Mouse (Mus musculus): Measurements from ENCODE around the gene Pir. TPM values are rescaled to one million over a fixed set of nuclear protein-coding genes. Genes with fewer than 3 reads are reported as not detected.

The Pir gene
- polyA plus RNA-seq, 1 experiment from 2014 or later, result 12.4 TPM

GRCm38 (mm10) chrX:164420518-164420917 is 151.3 kb downstream of the Pir start:
- no peaks in the 10 kb centered on the region for H3K9me3 ChIP-seq (ENCODE audit: control insufficient read depth, low read depth, low read length)
- H3K4me2 ChIP-seq (replicated peaks; ENCODE audit: low read depth, low read length), result peak overlapping the region; percentile 49
- H3K27me3 ChIP-seq (ENCODE audit: control insufficient read depth, insufficient read depth, low read length), result no peaks in the 10 kb centered on the region
- H3K4me3 ChIP-seq (ENCODE audit: low read depth, low read length), result peak overlapping the region; percentile 47
- H3K27ac ChIP-seq (ENCODE audit: low read length), result no peak overlapping the region
- 51% methylated on average over 3 of the region's 3 CpGs for WGBS
- no peaks in the 10 kb centered on the region for H3K36me3 ChIP-seq (ENCODE audit: control insufficient read depth, insufficient read depth, low read length)
- no peaks in the 10 kb centered on the region for H3K4me1 ChIP-seq (ENCODE audit: control insufficient read depth, insufficient read depth, low read length)
- no peak for ATAC-seq (ENCODE audit: insufficient number of reproducible peaks, insufficient read depth, low FRiP score, low read depth)
- H3K9ac ChIP-seq (replicated peaks; ENCODE audit: low read depth, low read length), result peak overlapping the region; percentile 40; the same call in 1 of the 2 replicates

Other genes starting within 250 kb of the Pir start
- 0.72 and 1.1 TPM in 2 replicates for gene Car5b, start 241.4 kb upstream of the Pir start, polyA plus RNA-seq (2014; fragmentation: Nextera tagmentation; extraction: Ambion mirVana)
- 24.3 and 31.9 TPM in 2 replicates for gene Siah1b, start 192.9 kb upstream of the Pir start, polyA plus RNA-seq (2014; fragmentation: Nextera tagmentation; extraction: Ambion mirVana)
- gene Cltrn, start 180.5 kb upstream of the Pir start, polyA plus RNA-seq (2014; fragmentation: Nextera tagmentation; extraction: Ambion mirVana), result 3.3 and 3.4 TPM in 2 replicates
- gene Ace2, start 130.0 kb upstream of the Pir start, polyA plus RNA-seq (2014; fragmentation: Nextera tagmentation; extraction: Ambion mirVana), result 1.4 and 2.5 TPM in 2 replicates
- gene Bmx, start 11.2 kb upstream of the Pir start, polyA plus RNA-seq (2014; fragmentation: Nextera tagmentation; extraction: Ambion mirVana), result 0.26 and 0.43 TPM in 2 replicates
- 3.8 and 5.2 TPM in 2 replicates for gene Vegfd, start 104.0 kb downstream of the Pir start, polyA plus RNA-seq (2014; fragmentation: Nextera tagmentation; extraction: Ambion mirVana)
- 11.7 and 12.0 TPM in 2 replicates for gene Piga, start 150.4 kb downstream of the Pir start, polyA plus RNA-seq (2014; fragmentation: Nextera tagmentation; extraction: Ambion mirVana)
- gene Asb11, start 167.6 kb downstream of the Pir start, polyA plus RNA-seq (2014; fragmentation: Nextera tagmentation; extraction: Ambion mirVana), result not detected in 2 replicates
- not detected in 2 replicates for gene Asb9, start 237.0 kb downstream of the Pir start, polyA plus RNA-seq (2014; fragmentation: Nextera tagmentation; extraction: Ambion mirVana)